Mouse (Mus musculus) heart, adult 2 months (tissue): ENCODE results near the gene Tor2a.

Source experiments
- CTCF ChIP-seq: fragments of 200-600 bp; IDR thresholded peaks from 2 replicates; pipeline ENCODE4 v1.8.1; 2022; ENCODE audit warnings: antibody characterized with exemption, mild to moderate bottlenecking, moderate library complexity
- EP300 ChIP-seq: fragments of 200-500 bp; IDR thresholded peaks from 2 replicates; pipeline ENCODE4 v1.6.1; 2011; ENCODE audit warnings: low read depth, low read length, control low read depth; ENCODE audit not compliant: insufficient read depth
- POLR2A ChIP-seq: fragments of 200-500 bp; IDR thresholded peaks from 2 replicates; pipeline ENCODE4 v1.6.1; 2011; ENCODE audit warnings: mild to moderate bottlenecking, low read depth, low read length, control low read depth; ENCODE audit not compliant: insufficient read depth

- TF ChIP-seq EP300 (no peak), POLR2A (no peak), CTCF (no peak)
These were observed 35.0 kb upstream of the Tor2a start for GRCm38 (mm10) chr2:32722046-32722445.
